Mouse (Mus musculus) G1E-ER4 (cell line): Measurements from ENCODE around the gene P3h3. TPM values are rescaled to one million over a fixed set of nuclear protein-coding genes. Genes with fewer than 3 reads are reported as not detected.

ENCODE experiments used
- GATA1 ChIP-seq: IDR thresholded peaks from one replicate; pipeline ENCODE4 v1.8.0; 2012; ENCODE audit warnings: low read length, inconsistent platforms
- polyA plus RNA-seq: library from polyadenylated mRNA; stranded (reverse); fragments of >175 nt; gene quantifications from 2 replicates; pipeline ENCODE4 v1.2.3, GENCODE M21; 2012

P3h3 gene
- polyA plus RNA-seq, 1 experiment: not detected

GRCm38 (mm10) chr6:124883351-124883750 is 25.8 kb upstream of the P3h3 start:
- no peak for TF ChIP-seq GATA1

- no peak for TF ChIP-seq GATA1
Measured at GRCm38 (mm10) chr6:124881821-124882220, 24.3 kb upstream of the P3h3 start.

GRCm38 (mm10) chr6:124879390-124879789 is 21.8 kb upstream of the P3h3 start:
- TF ChIP-seq GATA1: no peak

- no peak for TF ChIP-seq GATA1
Measured at GRCm38 (mm10) chr6:124874348-124874747, 16.8 kb upstream of the P3h3 start.

- no peak for TF ChIP-seq GATA1
Measured at GRCm38 (mm10) chr6:124866560-124866959, 9.0 kb upstream of the P3h3 start.

- no peak for TF ChIP-seq GATA1
Measured at GRCm38 (mm10) chr6:124865766-124866362, 8.3 kb upstream of the P3h3 start.

GRCm38 (mm10) chr6:124863658-124864298 is 6.2 kb upstream of the P3h3 start, which contains the start of gene Gpr162:
Gpr162 (minus strand) TSS chr6:124863983.
- TF ChIP-seq GATA1: no peak

- TF ChIP-seq GATA1: no peak
Measured at GRCm38 (mm10) chr6:124863125-124863657, 5.6 kb upstream of the P3h3 start.

- TF ChIP-seq GATA1: no peak
Measured at GRCm38 (mm10) chr6:124862406-124863124, 5.0 kb upstream of the P3h3 start.

- no peak for TF ChIP-seq GATA1
Measured at GRCm38 (mm10) chr6:124861802-124862201, 4.2 kb upstream of the P3h3 start.

GRCm38 (mm10) chr6:124861266-124861665 is 3.7 kb upstream of the P3h3 start:
- TF ChIP-seq GATA1: no peak

- no peak for TF ChIP-seq GATA1
Measured at GRCm38 (mm10) chr6:124860511-124860910, 3.0 kb upstream of the P3h3 start.

- no peak for TF ChIP-seq GATA1
Measured at GRCm38 (mm10) chr6:124859725-124860124, 2.2 kb upstream of the P3h3 start.

GRCm38 (mm10) chr6:124858561-124859318 is 1.2 kb upstream of the P3h3 start:
- TF ChIP-seq GATA1: no peak

GRCm38 (mm10) chr6:124857840-124858530 is 433 bp upstream of the P3h3 start:
- no peak for TF ChIP-seq GATA1
